Mouse (Mus musculus): ENCODE results near the gene Lif. TPM values are rescaled to one million over a fixed set of nuclear protein-coding genes. Genes with fewer than 3 reads are reported as not detected.

Lif gene
- polyA plus RNA-seq, 1 experiment, result 12.1 TPM

GRCm38 (mm10) chr11:4299735-4300474, 42.5 kb downstream of the Lif start:
- Histone ChIP-seq H3K9me3 (replicated peaks; ENCODE audit: control insufficient read depth, insufficient read depth, low read length, poor library complexity, severe bottlenecking) (no peaks in the 10 kb centered on the region), H3K27me3 (ENCODE audit: control insufficient read depth, insufficient read depth, low read length, poor library complexity, severe bottlenecking) (no peaks in the 10 kb centered on the region), H3K4me3 (ENCODE audit: low read depth, low read length) (no peak overlapping the region; the same call in 1 of the 2 replicates), H3K9ac (ENCODE audit: low read depth, poor library complexity, severe bottlenecking) (no peak overlapping the region), H3K4me1 (ENCODE audit: control insufficient read depth, insufficient read depth, low read length) (peaks cover 13% of the 10 kb centered on the region), H3K27ac (ENCODE audit: insufficient read depth, low read length) (no peak overlapping the region), H3K36me3 (ENCODE audit: control insufficient read depth, insufficient read depth, low read length, poor library complexity, severe bottlenecking) (no peaks in the 10 kb centered on the region)
- no peak for TF ChIP-seq CTCF (IDR thresholded peaks at IDR 0.05; ENCODE audit: low read depth, low read length)
- no peak for TF ChIP-seq POLR2A (IDR thresholded peaks at IDR 0.05; ENCODE audit: insufficient read depth, low read length)
- no peak for TF ChIP-seq EP300 (IDR thresholded peaks at IDR 0.05; ENCODE audit: insufficient read depth, low read depth, low read length)

GRCm38 (mm10) chr11:4300683-4301082, 43.3 kb downstream of the Lif start:
- Histone ChIP-seq H3K27ac (ENCODE audit: insufficient read depth, low read length) (no peak overlapping the region), H3K9ac (ENCODE audit: low read depth, poor library complexity, severe bottlenecking) (no peak overlapping the region), H3K4me1 (ENCODE audit: control insufficient read depth, insufficient read depth, low read length) (peaks cover 14% of the 10 kb centered on the region), H3K4me3 (ENCODE audit: low read depth, low read length) (no peak overlapping the region), H3K36me3 (ENCODE audit: control insufficient read depth, insufficient read depth, low read length, poor library complexity, severe bottlenecking) (no peaks in the 10 kb centered on the region), H3K27me3 (ENCODE audit: control insufficient read depth, insufficient read depth, low read length, poor library complexity, severe bottlenecking) (no peaks in the 10 kb centered on the region), H3K9me3 (replicated peaks; ENCODE audit: control insufficient read depth, insufficient read depth, low read length, poor library complexity, severe bottlenecking) (no peaks in the 10 kb centered on the region)
- no peak for TF ChIP-seq POLR2A (IDR thresholded peaks at IDR 0.05; ENCODE audit: insufficient read depth, low read length)
- no peak for TF ChIP-seq EP300 (IDR thresholded peaks at IDR 0.05; ENCODE audit: insufficient read depth, low read depth, low read length)
- no peak for TF ChIP-seq CTCF (IDR thresholded peaks at IDR 0.05; ENCODE audit: low read depth, low read length)

- Histone ChIP-seq H3K36me3 (ENCODE audit: control insufficient read depth, insufficient read depth, low read length, poor library complexity, severe bottlenecking) (no peaks in the 10 kb centered on the region), H3K9me3 (replicated peaks; ENCODE audit: control insufficient read depth, insufficient read depth, low read length, poor library complexity, severe bottlenecking) (no peaks in the 10 kb centered on the region), H3K27me3 (ENCODE audit: control insufficient read depth, insufficient read depth, low read length, poor library complexity, severe bottlenecking) (no peaks in the 10 kb centered on the region), H3K4me1 (ENCODE audit: control insufficient read depth, insufficient read depth, low read length) (peaks cover 14% of the 10 kb centered on the region), H3K4me3 (ENCODE audit: low read depth, low read length) (no peak overlapping the region), H3K9ac (ENCODE audit: low read depth, poor library complexity, severe bottlenecking) (no peak overlapping the region), H3K27ac (ENCODE audit: insufficient read depth, low read length) (peak overlapping the region; percentile 93)
- TF ChIP-seq POLR2A (IDR thresholded peaks at IDR 0.05; ENCODE audit: insufficient read depth, low read length), result no peak
- peak; percentile 82 for TF ChIP-seq EP300 (IDR thresholded peaks at IDR 0.05; ENCODE audit: insufficient read depth, low read depth, low read length)
Measured at GRCm38 (mm10) chr11:4302363-4302913, 45.1 kb downstream of the Lif start.

- Histone ChIP-seq H3K27me3 (ENCODE audit: control insufficient read depth, insufficient read depth, low read length, poor library complexity, severe bottlenecking) (no peaks in the 10 kb centered on the region), H3K9ac (ENCODE audit: low read depth, poor library complexity, severe bottlenecking) (no peak overlapping the region), H3K4me1 (ENCODE audit: control insufficient read depth, insufficient read depth, low read length) (peaks cover 14% of the 10 kb centered on the region), H3K36me3 (ENCODE audit: control insufficient read depth, insufficient read depth, low read length, poor library complexity, severe bottlenecking) (no peaks in the 10 kb centered on the region), H3K9me3 (replicated peaks; ENCODE audit: control insufficient read depth, insufficient read depth, low read length, poor library complexity, severe bottlenecking) (no peaks in the 10 kb centered on the region), H3K4me3 (ENCODE audit: low read depth, low read length) (no peak overlapping the region), H3K27ac (ENCODE audit: insufficient read depth, low read length) (peak overlapping the region; percentile 93)
- TF ChIP-seq CTCF (IDR thresholded peaks at IDR 0.05; ENCODE audit: low read depth, low read length), result no peak
Measured at GRCm38 (mm10) chr11:4303033-4303432, 45.7 kb downstream of the Lif start.

GRCm38 (mm10) chr11:4304203-4304602, 46.8 kb downstream of the Lif start:
- H3K4me1 ChIP-seq (ENCODE audit: control insufficient read depth, insufficient read depth, low read length), result peaks cover 12% of the 10 kb centered on the region
- H3K4me3 ChIP-seq (ENCODE audit: low read depth, low read length), result no peak overlapping the region
- no peaks in the 10 kb centered on the region for H3K9me3 ChIP-seq (replicated peaks; ENCODE audit: control insufficient read depth, insufficient read depth, low read length, poor library complexity, severe bottlenecking)
- H3K36me3 ChIP-seq (ENCODE audit: control insufficient read depth, insufficient read depth, low read length, poor library complexity, severe bottlenecking), result no peaks in the 10 kb centered on the region
- no peak overlapping the region for H3K9ac ChIP-seq (ENCODE audit: low read depth, poor library complexity, severe bottlenecking)
- no peak for TF ChIP-seq POLR2A (IDR thresholded peaks at IDR 0.05; ENCODE audit: insufficient read depth, low read length)
- TF ChIP-seq CTCF (IDR thresholded peaks at IDR 0.05; ENCODE audit: low read depth, low read length), result no peak
- TF ChIP-seq EP300 (IDR thresholded peaks at IDR 0.05; ENCODE audit: insufficient read depth, low read depth, low read length), result no peak
- H3K27me3 ChIP-seq (ENCODE audit: control insufficient read depth, insufficient read depth, low read length, poor library complexity, severe bottlenecking), result no peaks in the 10 kb centered on the region
- no peak overlapping the region for H3K27ac ChIP-seq (ENCODE audit: insufficient read depth, low read length)

- peaks cover 12% of the 10 kb centered on the region for H3K4me1 ChIP-seq (ENCODE audit: control insufficient read depth, insufficient read depth, low read length)
- no peaks in the 10 kb centered on the region for H3K27me3 ChIP-seq (ENCODE audit: control insufficient read depth, insufficient read depth, low read length, poor library complexity, severe bottlenecking)
Measured at GRCm38 (mm10) chr11:4305090-4305489, 47.7 kb downstream of the Lif start.

More at GRCm38 (mm10) chr11:4305090-4305489, 47.7 kb downstream of the Lif start:
- H3K36me3 ChIP-seq (ENCODE audit: control insufficient read depth, insufficient read depth, low read length, poor library complexity, severe bottlenecking), result no peaks in the 10 kb centered on the region
- H3K9ac ChIP-seq (ENCODE audit: low read depth, poor library complexity, severe bottlenecking), result no peak overlapping the region
- TF ChIP-seq CTCF (IDR thresholded peaks at IDR 0.05; ENCODE audit: low read depth, low read length) (no peak), EP300 (IDR thresholded peaks at IDR 0.05; ENCODE audit: insufficient read depth, low read depth, low read length) (no peak), POLR2A (IDR thresholded peaks at IDR 0.05; ENCODE audit: insufficient read depth, low read length) (no peak)
- H3K27ac ChIP-seq (ENCODE audit: insufficient read depth, low read length), result no peak overlapping the region
- no peaks in the 10 kb centered on the region for H3K9me3 ChIP-seq (replicated peaks; ENCODE audit: control insufficient read depth, insufficient read depth, low read length, poor library complexity, severe bottlenecking)
- H3K4me3 ChIP-seq (ENCODE audit: low read depth, low read length), result no peak overlapping the region

Data from ES-Bruce4 (cell line).